Mouse (Mus musculus): Measurements from ENCODE around the gene Gm21293.
"Not testable (repeated sequence)": the region's sequence is repeated elsewhere in the genome, so short reads cannot be mapped to it uniquely, and the experiment has no call there.

Gm21293 gene

GRCm38 (mm10) chr10:104142687-104143086 lies at the start of gene Gm21293:
Gene Gm21293, plus strand, starts transcription at chr10:104142987.
- not testable (repeated sequence) for DNase-seq (ENCODE audit: low read depth)

GRCm38 (mm10) chr10:104110044-104110443 lies 32.7 kb upstream of the Gm21293 start:
- DNase-seq (ENCODE audit: low read depth) = no peak

GRCm38 (mm10) chr10:104118312-104118711 lies 24.5 kb upstream of the Gm21293 start:
- DNase-seq (ENCODE audit: low read depth) = no peak

GRCm38 (mm10) chr10:104151197-104151596 lies 8.4 kb downstream of the Gm21293 start, which contains the start of gene Gm6763:
Gene Gm6763, plus strand, starts transcription at chr10:104151497.
- not testable (repeated sequence) for DNase-seq (ENCODE audit: low read depth)

GRCm38 (mm10) chr10:104159706-104160105 lies 16.9 kb downstream of the Gm21293 start, which contains the start of gene Gm8764:
Gene Gm8764, plus strand, starts transcription at chr10:104160006.
- not testable (repeated sequence) for DNase-seq (ENCODE audit: low read depth)

- DNase-seq (ENCODE audit: low read depth) = not testable (repeated sequence)
Measured at GRCm38 (mm10) chr10:104168215-104168614, 25.4 kb downstream of the Gm21293 start, which contains the start of gene Gm21304. Gene Gm21304, plus strand, starts transcription at chr10:104168515.

- not testable (repeated sequence) for DNase-seq (ENCODE audit: low read depth)
Measured at GRCm38 (mm10) chr10:104176724-104177123, 33.9 kb downstream of the Gm21293 start, which contains the start of gene Gm21312. Gene Gm21312, plus strand, starts transcription at chr10:104177024.

GRCm38 (mm10) chr10:104185233-104185632 lies 42.4 kb downstream of the Gm21293 start, which contains the start of gene Gm20765:
Gene Gm20765, plus strand, starts transcription at chr10:104185533.
- DNase-seq (ENCODE audit: low read depth) = not testable (repeated sequence)

GRCm38 (mm10) chr10:104193742-104194141 lies 51.0 kb downstream of the Gm21293 start, which contains the start of gene Gm4340:
Gene Gm4340, plus strand, starts transcription at chr10:104194042.
- DNase-seq (ENCODE audit: low read depth) = not testable (repeated sequence)
